Mouse (Mus musculus) cerebellum, adult 2 months (tissue): Measurements from ENCODE around the gene Enpp3.

Experiments
- CTCF ChIP-seq: fragments of 200-500 bp; IDR thresholded peaks from 2 replicates; pipeline ENCODE4 v1.5.1; 2011; ENCODE audit warnings: low read depth, mild to moderate bottlenecking, control low read depth, low read length, moderate library complexity, borderline replicate concordance; ENCODE audit not compliant: insufficient read depth
- POLR2A ChIP-seq: fragments of 200-500 bp; IDR thresholded peaks from 2 replicates; pipeline ENCODE4 v1.6.1; 2011; ENCODE audit warnings: low read length, control low read depth, borderline replicate concordance; ENCODE audit not compliant: insufficient read depth

DNA sequence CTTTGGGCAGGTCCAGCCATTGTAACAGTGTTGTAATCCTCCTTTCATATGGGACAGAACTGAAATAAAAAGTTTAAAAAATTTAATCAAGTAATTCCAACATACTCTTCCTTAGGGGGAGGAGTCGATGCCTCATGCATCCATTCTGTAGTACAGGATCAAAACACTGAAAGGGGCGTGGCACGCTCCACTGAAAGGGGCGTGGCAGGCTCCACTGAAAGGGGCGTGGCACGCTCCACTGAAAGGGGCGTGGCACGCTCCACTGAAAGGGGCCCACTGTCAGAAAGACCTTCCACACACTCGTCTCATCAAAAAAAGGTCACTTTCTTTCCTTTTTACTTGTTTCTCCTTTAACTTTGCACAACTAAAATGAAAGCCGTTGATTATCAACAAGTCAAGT is 36.7 kb downstream of the Enpp3 start:
- TF ChIP-seq POLR2A = no peak
- TF ChIP-seq CTCF = no peak
